Mouse (Mus musculus): Measurements from ENCODE around the gene Themis3. TPM values are rescaled to one million over a fixed set of nuclear protein-coding genes. Genes with fewer than 3 reads are reported as not detected.

Themis3 gene
- polyA plus RNA-seq, 2 experiments = 0.09 to 0.17 TPM

- no peak for DNase-seq (ENCODE audit: low spot score)
- no peak overlapping the region for H3K4me3 ChIP-seq (replicated peaks; ENCODE audit: low read length)
- 60% methylated on average over 8 of the region's 8 CpGs for WGBS
- H3K36me3 ChIP-seq (ENCODE audit: control insufficient read depth, insufficient read depth, low read length) = no peaks in the 10 kb centered on the region
- no peak for ATAC-seq (ENCODE audit: low FRiP score, low read depth)
- H3K4me2 ChIP-seq (replicated peaks; ENCODE audit: low read depth, low read length, severe bottlenecking) = no peak overlapping the region
- H3K9me3 ChIP-seq (ENCODE audit: control insufficient read depth, low read length) = no peaks in the 10 kb centered on the region
- H3K27ac ChIP-seq (replicated peaks; ENCODE audit: low read depth, low read length) = no peak overlapping the region
- no peak overlapping the region for H3K9ac ChIP-seq (ENCODE audit: low read depth, low read length, severe bottlenecking)
- TF ChIP-seq POLR2A (IDR thresholded peaks at IDR 0.05; ENCODE audit: borderline replicate concordance, extremely low read depth, insufficient read depth, insufficient read length) = no peak
- no peaks in the 10 kb centered on the region for H3K27me3 ChIP-seq (ENCODE audit: control insufficient read depth, insufficient read depth, low read length)
- H3K4me1 ChIP-seq (ENCODE audit: control insufficient read depth, insufficient read depth, low read length) = peaks cover 3% of the 10 kb centered on the region; the same call in 1 of the 2 replicates
These were observed 4.6 kb downstream of the Themis3 start for GRCm38 (mm10) chr17:66589864-66590263.

DNA sequence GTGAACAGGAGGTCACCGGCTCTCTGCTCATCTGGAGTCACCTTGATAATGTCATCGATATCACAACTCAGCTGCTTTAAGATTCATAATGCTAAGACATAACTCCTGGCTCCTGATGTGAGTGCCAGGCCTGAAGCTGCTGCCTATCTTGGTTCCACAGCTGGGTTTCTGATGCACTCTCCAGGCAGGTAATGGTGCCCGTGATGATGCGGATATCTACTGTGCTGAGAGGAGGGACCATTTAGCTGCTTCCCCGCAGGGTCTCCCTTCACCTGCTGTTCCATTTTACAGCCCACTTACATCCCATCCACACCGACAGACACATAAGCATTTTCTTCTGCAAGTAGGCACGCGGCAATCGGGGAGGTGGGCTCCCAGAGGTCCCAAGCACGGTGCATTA, 7.7 kb downstream of the Themis3 start:
- 90% methylated on average over 10 of the region's 10 CpGs for WGBS
- H3K4me2 ChIP-seq (replicated peaks; ENCODE audit: low read depth, low read length, severe bottlenecking) = no peak overlapping the region
- ATAC-seq (ENCODE audit: low FRiP score, low read depth) = no peak

DNA sequence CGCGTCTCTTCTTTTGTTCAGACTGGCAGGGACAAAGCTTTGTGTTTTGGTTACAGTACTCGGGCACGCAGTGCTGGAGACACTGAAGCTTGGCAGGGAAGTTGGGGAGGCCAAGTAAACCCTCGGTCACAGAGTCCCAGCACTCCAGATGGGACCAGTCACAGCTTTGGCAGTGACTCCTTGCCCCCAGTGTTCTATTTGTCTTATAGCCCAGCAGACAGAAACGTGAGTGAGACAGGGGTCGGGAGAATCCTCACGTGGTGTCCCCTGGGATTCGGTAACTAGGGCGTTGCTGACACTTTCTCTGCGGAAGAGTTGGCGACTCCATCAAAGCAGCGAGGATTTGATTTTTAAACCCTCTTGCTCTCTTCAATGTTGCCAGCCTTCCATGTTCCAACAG, 8.3 kb downstream of the Themis3 start:
- ATAC-seq (ENCODE audit: low FRiP score, low read depth) (no peak), DNase-seq (ENCODE audit: low spot score) (no peak)
- no peak for TF ChIP-seq POLR2A (IDR thresholded peaks at IDR 0.05; ENCODE audit: borderline replicate concordance, extremely low read depth, insufficient read depth, insufficient read length)

More for the DNA sequence above, 7.7 kb downstream of the Themis3 start:
- Histone ChIP-seq H3K9me3 (ENCODE audit: control insufficient read depth, low read length) (no peaks in the 10 kb centered on the region), H3K4me3 (replicated peaks; ENCODE audit: low read length) (no peak overlapping the region), H3K9ac (ENCODE audit: low read depth, low read length, severe bottlenecking) (no peak overlapping the region), H3K27me3 (ENCODE audit: control insufficient read depth, insufficient read depth, low read length) (no peaks in the 10 kb centered on the region), H3K27ac (replicated peaks; ENCODE audit: low read depth, low read length) (no peak overlapping the region), H3K4me1 (ENCODE audit: control insufficient read depth, insufficient read depth, low read length) (peaks cover 3% of the 10 kb centered on the region; the same call in 1 of the 2 replicates), H3K36me3 (ENCODE audit: control insufficient read depth, insufficient read depth, low read length) (no peaks in the 10 kb centered on the region)
- TF ChIP-seq POLR2A (IDR thresholded peaks at IDR 0.05; ENCODE audit: borderline replicate concordance, extremely low read depth, insufficient read depth, insufficient read length) = no peak
- DNase-seq (ENCODE audit: low spot score) = no peak

GRCm38 (mm10) chr17:66580990-66581389, 13.4 kb downstream of the Themis3 start:
- no peak for ATAC-seq (ENCODE audit: low FRiP score, low read depth)
- Histone ChIP-seq H3K9ac (ENCODE audit: low read depth, low read length, severe bottlenecking) (no peak overlapping the region), H3K9me3 (ENCODE audit: control insufficient read depth, low read length) (no peaks in the 10 kb centered on the region), H3K4me2 (replicated peaks; ENCODE audit: low read depth, low read length, severe bottlenecking) (no peak overlapping the region), H3K4me1 (ENCODE audit: control insufficient read depth, insufficient read depth, low read length) (no peaks in the 10 kb centered on the region), H3K27ac (replicated peaks; ENCODE audit: low read depth, low read length) (no peak overlapping the region), H3K36me3 (ENCODE audit: control insufficient read depth, insufficient read depth, low read length) (no peaks in the 10 kb centered on the region), H3K27me3 (ENCODE audit: control insufficient read depth, insufficient read depth, low read length) (no peaks in the 10 kb centered on the region), H3K4me3 (replicated peaks; ENCODE audit: low read length) (no peak overlapping the region)
- 56% methylated on average over 5 of the region's 5 CpGs for WGBS
- no peak for DNase-seq (ENCODE audit: low spot score)
- TF ChIP-seq POLR2A (IDR thresholded peaks at IDR 0.05; ENCODE audit: borderline replicate concordance, extremely low read depth, insufficient read depth, insufficient read length) = no peak

More for the DNA sequence above, 8.3 kb downstream of the Themis3 start:
- H3K27me3 ChIP-seq (ENCODE audit: control insufficient read depth, insufficient read depth, low read length) = no peaks in the 10 kb centered on the region
- H3K9ac ChIP-seq (ENCODE audit: low read depth, low read length, severe bottlenecking) = no peak overlapping the region
- no peaks in the 10 kb centered on the region for H3K36me3 ChIP-seq (ENCODE audit: control insufficient read depth, insufficient read depth, low read length)
- H3K27ac ChIP-seq (replicated peaks; ENCODE audit: low read depth, low read length) = no peak overlapping the region
- no peak overlapping the region for H3K4me2 ChIP-seq (replicated peaks; ENCODE audit: low read depth, low read length, severe bottlenecking)
- 91% methylated on average over 13 of the region's 13 CpGs for WGBS
- peaks cover 3% of the 10 kb centered on the region; the same call in 1 of the 2 replicates for H3K4me1 ChIP-seq (ENCODE audit: control insufficient read depth, insufficient read depth, low read length)
- no peaks in the 10 kb centered on the region for H3K9me3 ChIP-seq (ENCODE audit: control insufficient read depth, low read length)
- H3K4me3 ChIP-seq (replicated peaks; ENCODE audit: low read length) = no peak overlapping the region

GRCm38 (mm10) chr17:66578007-66578406, 16.4 kb downstream of the Themis3 start:
- 17% methylated on average over 6 of the region's 6 CpGs for WGBS

DNA sequence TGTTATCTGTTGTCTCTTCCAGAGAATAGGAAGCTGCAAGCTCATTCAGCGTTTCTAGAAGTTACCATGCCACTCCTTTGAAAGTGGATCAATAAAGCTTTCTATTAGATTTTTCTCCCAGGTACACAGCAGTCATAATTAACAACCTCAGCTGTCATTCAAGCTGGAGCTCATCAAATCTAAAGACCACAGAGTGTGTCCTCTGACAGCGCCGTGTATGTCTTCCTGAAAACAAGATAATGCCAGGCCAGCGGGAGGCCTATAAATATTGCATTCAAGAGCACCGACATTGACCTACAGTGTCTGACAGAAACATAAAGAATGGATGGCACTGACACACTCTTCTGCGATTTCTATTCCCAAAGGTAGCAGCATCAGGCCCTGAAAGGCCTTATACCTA, 16.9 kb downstream of the Themis3 start:
- TF ChIP-seq POLR2A (IDR thresholded peaks at IDR 0.05; ENCODE audit: borderline replicate concordance, extremely low read depth, insufficient read depth, insufficient read length) = no peak
- H3K4me1 ChIP-seq (ENCODE audit: control insufficient read depth, insufficient read depth, low read length) = no peaks in the 10 kb centered on the region
- DNase-seq (ENCODE audit: low spot score) = no peak
- H3K36me3 ChIP-seq (ENCODE audit: control insufficient read depth, insufficient read depth, low read length) = no peaks in the 10 kb centered on the region
- H3K4me3 ChIP-seq (replicated peaks; ENCODE audit: low read length) = no peak overlapping the region
- no peaks in the 10 kb centered on the region for H3K27me3 ChIP-seq (ENCODE audit: control insufficient read depth, insufficient read depth, low read length)
- no peak overlapping the region for H3K9ac ChIP-seq (ENCODE audit: low read depth, low read length, severe bottlenecking)
- WGBS = 81% methylated on average over 6 of the region's 6 CpGs
- no peak for ATAC-seq (ENCODE audit: low FRiP score, low read depth)
- H3K9me3 ChIP-seq (ENCODE audit: control insufficient read depth, low read length) = no peaks in the 10 kb centered on the region
- no peak overlapping the region for H3K27ac ChIP-seq (replicated peaks; ENCODE audit: low read depth, low read length)
- H3K4me2 ChIP-seq (replicated peaks; ENCODE audit: low read depth, low read length, severe bottlenecking) = no peak overlapping the region

More at GRCm38 (mm10) chr17:66578007-66578406, 16.4 kb downstream of the Themis3 start:
- Histone ChIP-seq H3K36me3 (ENCODE audit: control insufficient read depth, insufficient read depth, low read length) (no peaks in the 10 kb centered on the region), H3K4me2 (replicated peaks; ENCODE audit: low read depth, low read length, severe bottlenecking) (no peak overlapping the region), H3K9me3 (ENCODE audit: control insufficient read depth, low read length) (no peaks in the 10 kb centered on the region), H3K9ac (ENCODE audit: low read depth, low read length, severe bottlenecking) (no peak overlapping the region), H3K4me1 (ENCODE audit: control insufficient read depth, insufficient read depth, low read length) (no peaks in the 10 kb centered on the region), H3K27ac (replicated peaks; ENCODE audit: low read depth, low read length) (no peak overlapping the region), H3K27me3 (ENCODE audit: control insufficient read depth, insufficient read depth, low read length) (no peaks in the 10 kb centered on the region), H3K4me3 (replicated peaks; ENCODE audit: low read length) (no peak overlapping the region)
- no peak for TF ChIP-seq POLR2A (IDR thresholded peaks at IDR 0.05; ENCODE audit: borderline replicate concordance, extremely low read depth, insufficient read depth, insufficient read length)
- DNase-seq (ENCODE audit: low spot score) = peak; percentile 71
- ATAC-seq (ENCODE audit: low FRiP score, low read depth) = no peak

Measured in limb, embryonic 14.5 days (tissue).